Mouse (Mus musculus): Measurements from ENCODE around the gene Ap1m2.
"Not testable (repeated sequence)": the region's sequence is repeated elsewhere in the genome, so short reads cannot be mapped to it uniquely, and the experiment has no call there.

Ap1m2 gene

DNA sequence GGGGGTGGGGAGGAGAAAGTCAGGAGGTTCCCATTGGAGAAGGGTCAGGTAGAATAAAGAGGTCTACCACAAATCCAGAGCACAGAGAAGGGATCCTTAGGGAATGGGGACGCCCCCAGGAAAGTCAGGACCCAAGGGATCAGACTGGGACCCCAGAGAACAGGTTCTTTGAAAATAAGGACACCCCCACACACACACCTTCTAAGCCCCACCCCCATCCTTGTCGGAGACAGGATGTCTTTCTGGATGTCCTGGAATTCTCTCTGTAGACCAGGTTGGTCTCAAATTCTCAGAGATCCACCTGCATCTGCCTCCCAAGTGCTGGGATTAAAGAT, 22.8 kb downstream of the Ap1m2 start:
- no peak for DNase-seq (ENCODE audit: low spot score in 2 of 2)

DNA sequence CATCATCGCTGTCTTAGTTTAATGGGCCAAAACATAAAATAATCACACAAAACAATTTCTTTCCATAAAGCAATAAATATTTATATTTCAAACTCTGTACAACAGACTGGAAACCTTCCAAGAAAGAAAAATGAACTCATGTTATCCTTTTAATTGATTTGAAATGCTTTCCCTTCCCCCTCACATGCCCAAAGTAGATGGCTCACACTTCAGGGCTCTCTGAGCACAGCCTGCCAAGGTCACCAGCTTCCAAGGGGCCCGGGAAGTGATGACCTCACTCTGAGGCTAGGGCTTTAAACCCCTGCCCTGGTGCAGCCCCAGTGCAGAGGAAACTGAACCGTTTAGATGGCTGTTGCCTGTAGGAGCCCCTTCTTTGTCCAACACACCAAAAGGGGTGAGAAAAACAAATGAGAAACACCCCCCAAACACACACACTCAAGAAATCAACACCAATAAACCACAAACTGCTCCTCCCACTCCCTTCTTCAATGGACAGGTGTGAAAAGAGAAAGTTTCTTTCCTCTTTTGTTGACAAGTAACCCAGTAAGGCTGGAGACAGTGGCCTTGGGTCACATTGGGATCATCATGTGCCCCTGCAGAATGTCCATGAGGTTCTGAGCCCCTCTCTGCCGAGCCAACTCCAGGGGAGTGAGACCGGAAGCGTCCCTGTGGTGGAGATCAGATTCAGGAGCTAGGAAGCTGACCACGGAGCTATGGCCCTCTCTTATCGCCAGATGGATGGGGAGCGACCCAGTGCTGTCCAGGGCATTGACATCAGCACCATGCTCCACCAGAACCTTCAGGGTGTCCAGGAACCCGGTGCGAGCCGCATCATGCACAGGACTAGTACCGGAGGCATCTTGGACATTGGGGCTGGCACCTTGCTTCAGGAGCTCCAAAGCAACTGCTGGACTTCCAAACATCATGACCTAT, 23.5 kb downstream of the Ap1m2 start:
- DNase-seq (ENCODE audit: low spot score in 2 of 2): no peak

DNA sequence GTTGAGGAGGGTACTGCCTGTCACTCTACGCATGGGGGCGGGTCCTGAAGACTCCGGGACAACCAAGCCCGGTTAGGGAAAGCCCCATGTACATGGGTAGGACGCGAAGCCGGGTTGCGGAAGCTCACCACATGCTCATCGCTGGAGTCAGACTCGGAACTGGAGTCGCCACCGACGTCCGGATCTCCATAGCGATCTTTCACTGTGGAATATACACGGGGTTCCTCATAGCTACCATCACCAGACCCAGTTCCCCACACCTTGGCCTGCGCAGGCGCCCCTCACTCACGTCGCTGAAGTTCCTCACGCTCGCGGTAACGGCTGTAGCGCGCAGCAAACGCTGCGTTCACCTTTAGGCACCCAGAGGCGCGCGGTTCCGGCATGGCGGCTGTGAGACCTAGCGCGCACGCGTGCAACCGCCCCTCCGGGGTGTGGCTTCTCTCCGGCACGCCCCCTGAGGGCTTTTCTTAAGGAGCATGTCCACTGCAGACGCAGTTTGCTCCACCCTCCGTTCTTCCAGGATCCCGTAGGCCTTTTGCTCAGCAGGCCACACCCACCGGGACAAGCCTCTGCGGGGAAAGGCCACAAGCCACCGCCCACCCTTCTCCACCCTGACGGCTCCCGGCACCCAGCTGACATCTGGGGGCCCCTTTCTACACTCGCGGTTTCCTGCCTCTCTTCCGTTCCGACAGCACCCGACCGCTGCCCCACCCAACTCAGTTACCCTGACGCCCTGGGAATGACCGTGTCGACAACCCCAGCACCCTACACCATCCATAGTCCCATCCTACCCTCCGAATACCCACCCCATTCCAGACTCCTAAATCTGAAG, 24.4 kb downstream of the Ap1m2 start, which contains the start of gene Kri1:
Kri1 (minus strand) TSS at position 399 of the 832 bp plus-strand sequence.
- DNase-seq (ENCODE audit: low spot score in 2 of 2): peak; percentile 97 to 99

DNA sequence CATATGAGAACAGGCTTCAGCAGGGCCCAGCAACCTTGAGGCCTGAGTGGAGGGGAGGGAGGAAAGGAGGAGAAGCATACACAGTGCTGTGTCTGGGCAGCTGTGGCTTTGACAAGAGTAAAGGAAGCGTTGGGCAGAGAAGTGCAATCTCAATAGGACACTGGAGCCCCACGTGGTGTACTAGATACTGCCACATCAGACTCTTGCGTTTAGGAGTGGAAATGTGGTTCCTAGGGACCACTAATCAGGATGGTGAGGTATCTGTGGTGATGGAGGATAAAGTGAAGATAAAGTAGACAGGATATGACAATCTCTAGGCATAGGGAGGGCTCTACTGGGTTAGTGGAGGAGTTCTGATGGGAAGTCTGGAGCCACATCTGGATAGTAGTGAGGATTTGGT, 25.4 kb downstream of the Ap1m2 start:
- no peak for DNase-seq (ENCODE audit: low spot score in 2 of 2)

DNA sequence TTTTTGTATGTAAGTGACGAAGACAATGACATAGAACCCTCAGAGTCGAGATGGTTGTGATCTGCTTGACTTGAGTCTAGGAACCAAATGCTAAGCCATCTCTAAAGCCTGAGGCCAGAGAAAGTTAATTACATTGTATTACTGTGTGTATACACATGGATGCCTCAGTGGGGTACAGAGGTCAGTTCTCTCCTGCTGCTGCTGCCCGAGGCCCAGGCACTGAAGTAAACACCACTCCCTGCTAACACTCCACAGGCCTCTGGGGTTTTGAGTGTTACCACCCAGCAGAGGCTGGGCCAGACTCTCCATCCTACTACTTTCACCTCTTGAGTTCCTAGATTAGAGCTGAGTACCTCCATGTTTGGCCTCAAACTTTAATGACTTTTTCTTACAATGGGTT, 28.1 kb downstream of the Ap1m2 start:
- no peak for DNase-seq (ENCODE audit: low spot score in 2 of 2)

DNA sequence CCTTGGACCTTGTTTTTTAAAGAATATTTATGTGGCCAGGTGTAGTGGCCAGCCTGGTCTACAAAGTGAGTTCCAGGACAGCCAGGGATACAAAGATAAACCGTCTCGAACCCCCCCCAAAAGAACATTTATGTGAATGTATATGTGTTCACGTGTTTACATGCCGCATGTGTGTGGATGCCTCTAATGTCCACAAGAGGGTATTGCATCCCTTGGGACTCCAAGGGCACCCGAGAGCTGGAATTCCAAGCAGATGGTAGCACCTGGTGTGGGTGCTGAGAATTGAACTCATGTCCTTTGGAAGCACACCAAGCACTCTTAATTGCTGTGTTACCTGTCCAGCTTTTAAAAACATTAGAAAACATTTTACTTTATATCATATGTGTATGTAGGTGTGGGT, 28.5 kb downstream of the Ap1m2 start:
- no peak for DNase-seq (ENCODE audit: low spot score in 2 of 2)

DNA sequence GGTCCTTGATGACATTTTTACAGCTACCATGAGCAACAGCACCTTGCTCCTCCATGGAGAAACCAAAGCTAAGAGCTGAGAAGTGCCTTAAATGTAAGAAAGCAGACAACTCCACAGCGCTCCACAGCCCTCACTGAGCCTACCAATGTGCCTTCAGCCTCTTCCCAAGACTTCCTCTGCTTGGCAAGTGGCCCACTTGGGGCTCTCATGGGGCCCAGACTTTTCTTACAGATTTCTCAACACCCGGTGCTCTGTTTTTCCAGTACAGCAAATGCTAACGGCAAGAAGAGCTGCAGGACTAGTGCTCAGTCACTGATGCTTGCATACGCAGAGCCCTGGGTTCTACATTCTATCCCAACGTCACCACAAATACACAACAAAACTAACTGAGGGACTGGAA, 34.4 kb downstream of the Ap1m2 start:
- DNase-seq (ENCODE audit: low spot score in 2 of 2): no peak

DNA sequence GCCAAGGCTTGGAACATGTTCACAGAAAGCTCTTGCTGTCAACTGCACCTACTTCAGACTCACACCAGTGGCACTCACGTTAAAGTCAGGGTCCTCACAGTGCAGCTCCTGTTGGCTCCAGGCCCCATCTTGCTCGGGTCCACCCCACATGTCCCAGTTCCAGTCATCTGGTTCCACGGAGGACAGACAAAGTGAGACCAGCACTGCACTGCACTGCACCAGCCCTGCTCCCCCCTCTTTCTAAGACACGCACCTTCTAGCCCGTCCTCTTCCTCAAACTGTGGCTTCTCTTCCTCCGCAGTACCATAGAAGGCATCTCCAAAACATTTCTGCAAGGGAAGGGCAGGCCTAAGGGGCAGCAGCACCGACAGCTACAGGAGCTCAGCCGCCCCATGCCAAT, 35.8 kb downstream of the Ap1m2 start:
- no peak for DNase-seq (ENCODE audit: low spot score in 2 of 2)

DNA sequence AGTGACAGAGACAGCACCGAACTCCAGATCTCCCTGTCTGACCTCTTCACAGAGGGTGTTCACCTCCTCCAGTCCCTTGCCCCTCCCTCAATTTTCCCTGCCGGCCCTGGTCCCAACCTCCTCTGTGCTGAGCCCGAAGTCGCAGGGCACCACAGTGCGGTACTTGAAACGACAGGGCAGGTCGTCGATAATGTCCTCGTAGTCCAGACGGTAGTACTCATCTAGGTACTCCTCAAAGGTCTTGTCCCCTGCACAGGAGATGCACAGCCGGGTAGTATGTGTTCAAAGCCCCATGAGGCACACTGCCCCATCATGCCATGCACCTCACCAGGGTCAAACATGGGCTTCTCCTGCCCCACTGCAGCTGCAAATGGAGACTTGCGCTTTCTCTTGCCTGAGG, 36.4 kb downstream of the Ap1m2 start:
- no peak for DNase-seq (ENCODE audit: low spot score in 2 of 2)

DNA sequence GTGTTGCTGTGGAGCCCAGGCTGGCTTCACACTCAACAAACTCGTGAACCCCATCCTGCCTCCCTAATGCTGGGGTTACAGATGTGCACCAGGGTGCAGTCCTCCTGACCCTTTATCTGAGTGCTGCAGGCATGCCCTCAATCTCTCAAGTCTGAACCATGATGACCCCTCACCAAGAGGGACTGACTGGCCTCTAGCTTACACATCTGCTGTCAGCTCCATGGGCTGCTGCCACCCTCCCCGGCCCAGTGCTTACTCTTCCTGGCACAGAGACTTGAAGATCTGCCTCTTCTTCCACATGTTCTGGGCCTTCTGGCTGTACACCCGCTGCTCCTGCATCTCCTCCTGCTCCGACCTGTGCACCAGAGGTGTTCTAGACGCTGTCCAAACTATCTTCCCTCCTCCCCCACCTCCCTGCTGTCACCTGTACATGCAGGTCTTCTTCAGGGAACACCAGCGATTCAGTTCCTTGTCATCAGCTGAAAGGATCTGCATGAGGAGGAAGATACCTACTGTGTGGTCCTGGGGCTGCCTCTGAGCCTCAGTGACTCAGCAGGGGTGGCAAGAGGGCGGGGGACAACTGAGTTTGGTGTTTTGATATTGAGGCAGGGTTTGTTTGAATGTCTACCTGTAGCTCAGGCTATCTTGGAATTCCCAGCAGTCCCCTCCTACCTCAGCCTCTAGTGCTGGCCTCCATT, 37.0 kb downstream of the Ap1m2 start:
- no peak for DNase-seq (ENCODE audit: low spot score in 2 of 2)

DNA sequence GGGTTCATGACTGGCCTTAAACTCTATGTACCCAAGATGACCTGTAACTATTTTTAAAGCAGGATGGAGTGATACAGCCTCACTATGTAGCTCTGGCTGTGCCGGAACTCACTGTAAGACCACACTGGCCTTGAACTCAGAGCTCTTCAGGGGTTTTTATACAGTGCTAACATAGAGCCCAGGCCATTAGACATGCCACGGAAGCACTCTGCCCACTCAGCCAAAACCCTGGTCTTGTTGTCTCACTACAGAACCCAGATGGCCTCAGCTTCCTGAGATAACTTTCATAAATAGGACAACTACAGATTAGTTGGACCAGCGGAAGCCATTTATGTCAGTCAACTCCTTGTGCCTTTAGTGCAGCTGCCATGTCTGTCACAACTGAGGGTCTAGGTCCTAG, 37.8 kb downstream of the Ap1m2 start:
- no peak for DNase-seq (ENCODE audit: low spot score in 2 of 2)

DNA sequence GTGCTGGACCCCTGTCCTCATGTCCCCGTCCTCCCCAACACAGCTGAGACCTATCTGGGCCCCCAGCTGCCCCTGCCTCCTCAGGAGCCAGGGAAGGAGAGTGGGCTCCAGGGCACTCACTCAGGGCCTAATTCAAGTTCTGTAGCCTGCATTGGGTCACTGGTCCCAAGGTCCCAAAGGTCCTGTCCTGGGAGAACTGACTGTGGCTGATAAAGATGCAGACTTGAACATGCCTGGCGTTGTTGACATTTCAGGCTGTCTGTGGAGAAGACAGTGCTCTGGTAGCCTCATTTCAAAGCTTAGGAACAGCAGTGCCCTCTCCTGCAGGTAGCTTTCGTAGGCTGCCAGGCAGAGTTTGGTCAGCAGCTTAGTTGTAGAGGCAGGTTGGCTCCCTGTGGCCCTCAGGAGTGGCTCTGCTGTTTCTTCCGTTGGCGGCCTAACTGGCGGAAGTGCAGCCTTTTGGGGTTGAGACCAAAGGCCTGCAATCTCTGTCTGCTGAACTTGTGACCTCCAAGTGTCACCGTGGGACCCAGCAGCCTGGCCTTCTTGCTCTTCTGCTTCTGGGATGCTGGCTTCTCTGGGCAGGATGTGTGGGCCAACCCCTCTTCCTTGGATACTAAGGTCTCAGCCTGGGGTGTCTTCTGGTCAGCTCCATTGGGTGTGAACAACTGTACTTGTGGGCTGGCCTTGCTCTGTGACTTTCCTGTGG, 38.5 kb downstream of the Ap1m2 start:
- no peak for DNase-seq (ENCODE audit: low spot score in 2 of 2)

DNA sequence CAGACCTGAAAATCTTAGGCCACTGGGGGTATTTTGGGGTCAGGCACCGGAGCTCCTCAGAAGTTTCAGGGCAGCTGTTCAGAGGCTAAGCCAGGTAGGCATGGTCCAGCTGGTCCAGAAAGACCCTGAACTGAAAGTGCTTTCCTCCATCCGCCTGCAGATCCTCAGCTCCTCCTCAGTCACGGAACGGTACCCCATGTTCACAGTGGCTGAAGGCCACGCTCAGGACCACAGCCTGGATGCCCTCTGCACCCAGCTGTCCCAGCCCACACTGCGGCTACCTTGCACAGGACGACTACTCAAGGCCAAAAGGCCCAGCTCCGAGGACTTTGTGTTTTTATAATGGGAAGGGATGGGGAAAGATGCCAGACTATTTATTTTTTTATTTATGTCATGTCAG, 39.0 kb downstream of the Ap1m2 start:
- no peak for DNase-seq (ENCODE audit: low spot score in 2 of 2)

DNA sequence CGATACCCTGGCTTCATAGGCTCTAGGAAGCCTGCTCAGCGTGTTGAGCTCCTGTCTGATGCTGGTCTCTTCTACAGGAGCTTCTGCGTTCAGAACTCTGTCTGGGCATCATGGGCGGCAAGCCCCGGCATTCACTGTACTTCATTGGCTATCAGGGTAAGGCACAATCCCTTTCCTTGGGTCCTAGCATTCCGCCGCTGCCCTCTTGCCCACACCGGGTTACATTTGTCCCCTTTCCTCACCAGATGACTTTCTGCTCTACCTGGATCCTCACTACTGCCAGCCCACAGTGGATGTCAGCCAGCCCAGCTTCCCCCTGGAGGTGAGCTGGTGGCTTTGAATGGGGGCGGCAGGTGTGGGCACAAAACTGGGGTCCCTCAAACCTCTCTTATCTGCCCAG, 39.7 kb downstream of the Ap1m2 start:
- DNase-seq (ENCODE audit: low spot score in 2 of 2): no peak

DNA sequence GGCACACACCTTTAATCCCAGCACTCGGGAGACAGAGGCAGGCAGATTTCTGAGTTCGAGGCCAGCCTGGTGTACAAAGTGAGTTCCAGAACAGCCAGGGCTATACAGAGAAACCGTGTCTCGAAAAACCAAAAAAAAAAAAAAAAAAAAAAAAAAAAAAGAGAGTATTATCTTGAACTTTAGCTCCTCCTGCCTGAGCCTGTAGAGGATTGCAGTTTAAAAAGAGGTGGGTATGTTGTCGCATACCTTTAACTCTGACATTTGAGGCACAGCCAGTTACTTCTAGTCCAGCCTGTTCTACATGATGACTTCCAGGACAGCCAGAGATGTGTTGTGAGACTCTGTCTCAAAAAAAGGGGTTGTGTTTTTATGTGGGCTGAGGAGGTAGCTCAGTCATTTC, 42.5 kb downstream of the Ap1m2 start:
- not testable (repeated sequence) for DNase-seq (ENCODE audit: low spot score in 2 of 2)

DNA sequence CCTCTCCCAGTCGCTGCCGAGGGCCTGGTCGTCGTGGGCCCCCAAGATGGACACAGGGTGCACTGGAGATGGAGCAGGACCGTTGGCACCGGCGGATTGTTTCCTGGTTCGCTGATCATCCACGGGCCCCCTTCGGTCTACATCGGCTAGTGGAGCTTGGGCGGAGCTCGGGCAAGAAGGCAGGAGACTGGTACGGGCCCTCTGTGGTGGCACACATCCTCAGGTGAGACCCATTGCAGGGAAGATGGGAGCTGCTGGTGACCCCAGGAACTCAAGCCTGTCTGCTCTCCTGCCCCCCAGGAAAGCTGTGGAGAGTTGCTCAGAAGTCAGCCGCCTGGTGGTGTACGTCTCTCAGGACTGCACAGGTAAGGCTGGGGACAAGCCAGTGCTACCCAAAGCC, 43.8 kb downstream of the Ap1m2 start:
- DNase-seq (ENCODE audit: low spot score in 2 of 2): no peak

DNA sequence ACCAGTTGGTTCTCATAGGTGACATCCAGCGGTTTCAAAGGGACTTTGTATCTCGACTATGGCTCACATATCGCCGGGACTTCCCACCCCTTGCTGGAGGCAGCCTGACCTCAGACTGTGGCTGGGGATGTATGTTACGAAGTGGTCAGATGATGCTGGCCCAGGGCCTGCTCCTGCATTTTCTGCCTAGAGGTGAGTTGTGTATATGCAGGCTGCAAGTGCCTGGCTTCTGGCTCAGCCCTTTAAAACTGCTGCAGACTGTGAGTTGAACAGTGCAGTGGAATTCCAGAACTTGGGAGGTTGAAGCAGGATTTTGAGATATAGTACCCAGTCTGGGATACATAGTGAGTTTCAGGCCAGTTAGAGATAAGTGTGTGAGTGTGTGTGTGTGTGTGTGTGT, 45.2 kb downstream of the Ap1m2 start:
- no peak for DNase-seq (ENCODE audit: low spot score in 2 of 2)

DNA sequence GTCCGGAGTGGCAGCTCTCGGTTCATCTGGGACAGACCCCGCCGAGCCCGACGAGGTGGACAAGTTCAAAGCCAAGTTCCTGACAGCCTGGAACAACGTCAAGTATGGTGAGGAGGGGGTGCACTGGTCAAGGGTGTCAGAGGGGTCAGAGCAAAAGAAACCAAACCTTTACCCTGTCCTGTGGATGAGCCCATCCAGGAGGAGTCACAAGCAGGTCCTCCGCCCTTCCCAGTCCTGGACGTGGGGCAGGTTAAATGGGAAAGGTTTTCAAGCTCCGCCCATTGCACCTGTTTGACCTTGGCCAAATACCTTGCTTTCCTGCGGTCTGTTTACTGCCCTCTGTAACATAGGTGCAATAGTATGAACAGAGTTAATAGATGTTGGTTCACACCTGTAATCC, 46.5 kb downstream of the Ap1m2 start:
- DNase-seq (ENCODE audit: low spot score in 2 of 2): no peak

DNA sequence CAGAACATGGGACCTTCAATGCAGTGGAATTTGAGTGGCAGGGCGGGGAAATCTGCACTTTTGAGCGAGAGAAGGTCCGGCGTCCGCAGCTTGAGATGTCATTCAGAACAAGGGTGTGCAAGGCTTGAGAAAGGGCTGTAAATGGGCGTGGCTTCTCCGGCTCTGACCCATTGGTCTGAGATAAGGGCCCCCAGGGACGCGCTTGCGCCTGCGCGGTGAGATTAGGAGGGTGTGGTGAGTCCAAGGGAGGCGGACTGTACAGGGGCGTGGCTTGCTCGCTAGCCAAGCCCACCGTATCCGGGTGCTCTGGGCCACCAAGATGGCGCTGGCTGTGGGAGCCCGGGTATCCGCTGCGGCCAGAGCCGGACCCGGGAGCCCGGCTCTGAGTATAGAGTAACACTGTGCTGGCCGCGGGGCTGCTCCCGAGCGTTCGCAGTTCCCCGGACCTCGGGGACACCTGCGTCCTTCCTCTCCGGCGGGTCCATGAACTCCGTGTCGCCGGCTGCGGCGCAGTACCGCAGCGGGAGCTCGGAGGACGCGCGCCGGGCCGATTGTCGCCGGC, 47.1 kb downstream of the Ap1m2 start, which contains the start of gene Atg4d:
Atg4d (plus strand) TSS at position 294 of the 562 bp plus-strand sequence.
- peak; percentile 91 to 99 for DNase-seq (ENCODE audit: low spot score in 2 of 2)

DNA sequence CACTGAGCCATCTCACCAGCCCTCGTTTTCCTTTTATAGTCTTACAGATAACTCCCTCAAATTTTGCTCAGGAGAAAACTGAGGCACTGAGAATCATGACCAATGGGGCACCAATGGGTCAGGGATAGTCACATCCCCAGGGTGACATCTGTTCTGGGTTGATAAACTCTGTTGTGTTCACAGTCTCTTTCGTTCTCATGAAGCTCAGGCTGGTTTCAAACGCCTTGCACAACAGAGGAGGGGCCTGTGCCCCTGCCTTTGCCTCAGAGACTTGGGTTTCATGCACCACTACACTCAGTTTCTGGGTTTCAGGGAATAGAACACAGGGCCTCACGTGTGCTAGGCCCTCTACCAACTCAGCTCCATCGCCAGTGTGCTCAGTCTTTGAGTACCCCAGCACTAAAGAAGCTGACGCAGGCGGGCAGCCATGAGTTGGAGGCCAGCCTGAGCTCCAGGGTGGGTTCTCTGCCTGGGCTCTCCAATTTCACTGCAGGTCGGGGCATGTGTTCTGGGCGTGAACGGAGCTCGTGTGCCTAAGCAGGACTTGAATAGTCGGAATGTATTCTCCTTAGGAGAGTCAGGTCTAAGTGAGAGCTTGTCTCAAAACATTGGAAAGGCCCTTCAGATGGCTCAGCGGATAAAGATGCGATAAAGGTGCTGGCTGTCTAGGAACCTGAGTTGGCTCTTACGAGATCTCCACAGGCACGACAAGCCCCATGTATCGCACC, 47.7 kb downstream of the Ap1m2 start:
- DNase-seq (ENCODE audit: low spot score in 2 of 2): peak in 1 of 2 experiments; percentile 61

DNA sequence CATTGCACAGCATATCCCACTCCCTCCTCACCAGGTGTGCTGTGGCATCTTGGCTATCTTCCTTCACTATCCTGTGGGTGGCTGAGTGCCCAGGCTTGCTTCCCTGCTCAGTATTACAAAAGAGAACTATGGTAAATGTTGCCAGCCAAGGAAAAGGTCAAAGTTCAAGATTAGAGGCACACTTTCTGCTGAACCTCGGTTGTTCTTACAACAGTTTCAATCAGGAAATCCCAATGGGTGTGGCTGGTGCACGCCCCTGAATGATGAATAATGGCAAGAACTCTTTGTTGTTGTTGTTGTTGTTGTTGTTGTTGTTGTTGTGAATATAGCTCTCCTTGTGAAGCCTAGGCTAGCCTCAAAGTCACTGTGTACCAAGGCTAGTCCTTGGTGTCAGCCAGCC, 50.3 kb downstream of the Ap1m2 start:
- DNase-seq (ENCODE audit: low spot score in 2 of 2): no peak
